Mouse (Mus musculus): ENCODE measurements at regions not wholly inside any gene's neighbourhood (a gene's known extent, or its start where the extent isn't known, plus 50 kb on each side); places are given as distances from the start of the nearest gene placed in this dataset.

DNA sequence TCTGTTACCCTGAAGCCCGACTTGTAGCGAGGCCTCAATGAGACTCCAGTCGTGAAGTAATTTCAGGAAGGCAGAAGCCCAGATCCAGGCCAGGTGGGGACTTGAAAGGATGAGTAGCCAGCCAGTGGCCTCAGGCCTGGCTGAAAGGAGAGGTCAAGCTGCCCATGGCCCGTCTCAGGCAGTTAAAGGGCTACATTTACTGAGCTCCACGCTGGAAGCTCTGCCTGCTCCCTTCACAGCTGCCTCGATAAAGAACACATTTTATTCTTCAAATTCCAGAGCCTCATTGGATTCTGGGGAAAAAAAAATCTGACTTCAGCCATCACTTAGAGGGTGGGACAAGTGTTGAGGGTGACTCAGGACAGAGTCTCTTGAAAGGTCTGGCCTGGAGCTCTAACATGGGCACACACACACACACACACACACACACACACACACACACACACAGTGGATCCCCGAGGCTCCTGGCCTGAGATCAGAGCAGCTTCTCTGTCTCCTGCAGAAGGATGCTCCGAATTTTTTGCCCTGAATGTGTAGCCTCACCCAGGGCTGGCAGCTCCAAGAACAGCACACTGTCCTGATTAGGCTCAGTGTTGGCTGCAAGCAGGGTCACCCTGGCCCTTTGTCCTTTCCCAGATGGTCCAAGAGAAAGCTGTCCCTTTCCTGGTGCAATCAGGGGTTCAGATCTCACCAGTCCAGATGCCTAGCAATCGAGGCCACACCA, 53.0 kb downstream of the Gadd45g start:
- in situ Hi-C loops (cut with MboI, MseI) = no loop called here

DNA sequence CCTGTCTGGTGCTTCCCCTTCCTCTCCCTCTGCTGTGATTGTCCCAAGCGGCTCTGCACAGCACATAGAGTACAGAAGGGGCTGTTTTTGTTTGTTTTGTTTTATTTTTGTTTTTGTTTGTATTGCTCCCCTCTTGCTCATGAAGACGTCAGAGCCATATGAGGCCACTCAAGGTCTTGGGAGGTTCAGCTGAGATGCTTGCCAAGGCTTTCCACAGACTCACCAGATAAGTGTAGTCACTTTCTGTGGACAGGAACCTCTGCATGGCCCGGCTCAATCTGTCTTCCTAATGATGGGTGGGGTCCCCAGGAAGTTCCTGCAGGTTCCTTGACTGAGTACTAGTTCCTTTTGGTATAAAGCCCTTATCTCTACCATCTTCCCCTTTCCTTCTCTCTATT, 53.6 kb downstream of the Gadd45g start:
- in situ Hi-C loops (cut with MboI, MseI) = no loop called here

GRCm38 (mm10) chr13:51902482-51903285, 56.2 kb downstream of the Gadd45g start:
- in situ Hi-C loops (cut with MboI, MseI) = no loop called here

- in situ Hi-C loops (cut with MboI, MseI) = no loop called here
These were observed 57.0 kb downstream of the Gadd45g start for GRCm38 (mm10) chr13:51903324-51903939.

DNA sequence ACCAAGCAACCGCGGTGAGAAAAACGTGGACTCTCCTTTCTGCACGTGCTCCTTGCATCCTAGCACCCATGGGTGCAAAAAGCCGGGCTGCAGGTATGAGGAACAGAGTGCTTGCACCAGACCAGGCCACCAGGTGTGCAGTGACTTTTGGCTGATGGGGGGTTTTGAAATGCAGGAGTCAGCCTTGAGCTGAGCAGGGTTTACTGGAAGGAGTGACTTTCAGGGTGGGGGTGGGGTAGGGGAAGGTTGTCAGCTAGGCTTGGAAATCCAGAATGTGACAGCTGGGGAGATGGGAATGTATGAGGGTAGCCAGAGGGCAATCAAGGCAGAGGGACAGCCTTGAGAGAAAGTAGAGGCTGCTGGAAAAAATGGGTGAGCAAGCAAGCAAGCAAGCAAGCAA, 58.8 kb downstream of the Gadd45g start:
- in situ Hi-C loops (cut with MboI, MseI) = no loop called here

DNA sequence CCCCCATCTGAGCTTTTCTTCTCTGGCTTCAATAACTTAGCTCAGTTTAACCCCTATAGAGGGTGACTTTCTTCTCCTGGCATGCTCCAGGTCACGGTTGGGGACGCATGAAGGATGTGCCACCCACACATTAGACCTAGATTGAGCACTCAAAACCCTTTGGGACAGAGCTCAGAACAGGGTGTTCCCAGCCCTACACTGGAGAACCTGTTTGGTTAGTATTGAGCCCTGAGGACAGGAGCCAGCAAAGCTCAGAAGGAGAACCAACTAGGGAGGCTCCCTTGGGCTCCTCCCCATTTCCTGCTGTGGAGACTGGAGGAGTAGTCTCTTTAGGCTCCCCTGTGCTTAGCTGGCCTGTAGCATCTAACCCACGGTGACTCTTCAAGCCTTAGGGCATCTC, 59.6 kb downstream of the Gadd45g start:
- in situ Hi-C loops (cut with MboI, MseI) = no loop called here

DNA sequence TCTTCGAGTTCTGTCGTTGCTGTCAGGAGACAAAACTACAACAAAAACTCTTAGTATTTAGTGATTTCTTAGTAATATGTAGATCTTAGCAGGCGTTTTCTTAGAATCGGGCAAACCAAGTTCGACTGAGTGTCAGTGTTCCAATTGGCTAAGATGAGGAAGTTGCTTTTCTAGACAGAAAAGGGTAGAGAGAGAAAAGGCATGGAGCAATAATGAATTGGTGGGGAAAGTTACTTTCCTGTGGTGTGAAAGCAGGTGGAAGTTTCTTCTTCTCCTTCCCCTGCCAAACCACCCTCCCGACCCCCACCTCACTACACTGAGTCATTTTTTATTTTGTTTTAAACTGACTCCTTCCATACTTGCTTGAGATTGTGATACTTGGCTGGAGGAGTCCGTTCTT, 62.0 kb downstream of the Gadd45g start:
- in situ Hi-C loops (cut with MboI, MseI) = no loop called here

GRCm38 (mm10) chr13:51911296-51911998, 65.0 kb downstream of the Gadd45g start:
- in situ Hi-C loops (cut with MboI, MseI) = no loop called here

GRCm38 (mm10) chr13:51912477-51912876, 66.0 kb downstream of the Gadd45g start:
- in situ Hi-C loops (cut with MboI, MseI) = no loop called here

GRCm38 (mm10) chr13:51912994-51913393, 66.5 kb downstream of the Gadd45g start:
- in situ Hi-C loops (cut with MboI, MseI) = no loop called here

GRCm38 (mm10) chr13:51916666-51917240, 70.3 kb downstream of the Gadd45g start:
- in situ Hi-C loops (cut with MboI, MseI) = no loop called here

- in situ Hi-C loops (cut with MboI, MseI) = no loop called here
These were observed 71.2 kb downstream of the Gadd45g start for GRCm38 (mm10) chr13:51917658-51918057.

DNA sequence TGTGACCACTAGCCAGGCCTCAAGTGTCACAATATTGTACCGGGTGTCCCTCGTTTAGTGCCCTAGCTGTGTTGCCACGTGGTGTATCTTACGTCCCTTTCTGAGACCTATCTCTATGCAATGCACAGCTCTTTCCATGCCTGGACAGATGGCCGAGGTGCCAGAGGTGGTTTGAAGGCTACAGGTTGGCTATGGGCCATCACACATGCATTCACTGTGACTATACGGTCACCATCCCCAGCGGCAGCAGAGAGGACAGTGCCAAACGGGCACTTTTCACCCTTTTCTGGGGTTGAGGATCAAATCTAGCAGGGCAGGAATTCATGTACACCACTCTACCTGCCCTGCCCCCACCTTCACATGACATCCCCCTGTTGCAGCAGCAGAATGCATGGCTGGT, 71.6 kb downstream of the Gadd45g start:
- in situ Hi-C loops (cut with MboI, MseI) = no loop called here

GRCm38 (mm10) chr13:51918781-51919170, 72.3 kb downstream of the Gadd45g start:
- in situ Hi-C loops (cut with MboI, MseI) = no loop called here

DNA sequence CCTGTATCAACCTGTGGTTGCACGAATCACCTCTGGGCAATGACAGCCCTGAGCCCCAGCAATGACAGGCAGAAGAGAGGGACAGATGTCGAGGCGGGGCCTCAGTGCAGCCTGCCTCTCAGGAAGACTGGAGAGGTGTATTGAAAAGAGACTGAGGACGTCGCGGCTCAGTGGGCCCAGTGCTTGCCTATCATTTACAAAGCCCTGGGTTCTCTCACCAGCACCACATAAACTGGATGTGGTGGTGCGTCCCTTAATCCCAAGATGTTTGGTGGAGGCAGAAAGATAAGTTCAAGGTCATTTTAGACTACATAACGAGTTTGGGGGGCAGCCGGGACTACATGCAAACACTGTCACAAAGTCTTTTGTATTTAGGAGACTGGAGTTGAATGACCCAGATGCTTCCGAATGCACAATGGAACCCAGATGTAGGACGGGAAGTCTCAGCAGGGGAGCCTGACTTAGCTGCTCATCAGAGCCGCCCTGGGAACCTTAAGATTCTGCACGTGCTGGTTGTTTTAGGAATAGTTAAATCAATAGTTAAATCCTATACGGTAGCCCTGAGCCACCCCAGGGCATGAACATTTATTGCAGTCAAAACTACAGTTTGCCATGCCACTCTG, 72.8 kb downstream of the Gadd45g start:
- in situ Hi-C loops (cut with MboI, MseI) = no loop called here

GRCm38 (mm10) chr13:51919937-51920336, 73.5 kb downstream of the Gadd45g start:
- in situ Hi-C loops (cut with MboI, MseI) = no loop called here

GRCm38 (mm10) chr13:51920511-51921351, 74.3 kb downstream of the Gadd45g start:
- in situ Hi-C loops (cut with MboI, MseI) = no loop called here

GRCm38 (mm10) chr13:51921550-51921949, 75.1 kb downstream of the Gadd45g start:
- in situ Hi-C loops (cut with MboI, MseI) = no loop called here

DNA sequence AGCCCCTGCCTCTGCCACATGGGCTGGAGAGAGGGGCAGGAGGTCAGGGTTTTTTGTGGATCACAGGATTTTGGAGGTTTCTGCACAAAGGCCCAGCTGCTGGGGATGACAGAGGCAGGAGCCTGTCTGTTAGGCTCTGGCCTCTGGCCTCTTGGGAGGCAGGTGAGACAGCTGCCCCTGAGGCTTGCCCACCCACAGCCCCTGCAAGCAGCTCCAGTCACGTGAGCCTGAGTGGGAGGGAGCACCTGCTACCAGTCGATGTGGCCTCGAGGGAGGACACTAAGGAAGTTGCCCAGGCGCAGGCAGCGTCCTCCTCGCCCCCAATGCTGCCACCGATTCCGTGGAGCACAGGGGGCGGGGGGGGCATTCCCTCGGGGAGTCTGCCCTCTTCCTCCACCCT, 80.3 kb downstream of the Gadd45g start:
- in situ Hi-C loops (cut with MboI, MseI) = no loop called here

DNA sequence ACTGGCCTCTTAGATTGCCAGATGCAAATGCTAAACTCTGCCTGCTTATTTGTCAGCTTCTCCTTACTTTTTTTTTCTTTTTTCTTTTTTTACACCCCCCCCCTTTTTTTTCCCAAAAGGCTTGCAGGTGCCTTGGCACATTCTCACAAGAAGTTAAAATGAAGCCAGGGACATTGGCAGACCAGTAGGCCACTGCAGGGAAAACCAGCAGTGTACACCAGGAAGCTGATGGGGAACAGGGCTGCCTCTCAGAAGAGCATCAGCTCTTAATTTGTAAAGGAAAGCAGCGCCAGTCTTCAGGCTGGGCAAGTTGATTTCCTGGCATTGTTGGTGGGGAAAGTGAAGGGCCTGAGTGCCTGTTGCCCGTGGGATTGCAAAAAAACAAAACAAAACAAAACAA, 83.3 kb downstream of the Gadd45g start:
- in situ Hi-C loops (cut with MboI, MseI) = no loop called here

Measured in T-helper 17 cell (primary cell).